Mouse (Mus musculus) CH12.LX (cell line): ENCODE results near the gene Suclg2. TPM values are rescaled to one million over a fixed set of nuclear protein-coding genes. Genes with fewer than 3 reads are reported as not detected.
A peak's percentile ranks its signal among the peaks of the same experiment; 100 is the strongest.

Experiments
- DNase-seq: peaks from one replicate; pipeline ENCODE4 v3.0.0-alpha.2; 2013; ENCODE audit errors: extremely low read depth
- H3K27ac ChIP-seq: 2 replicates; pipeline ENCODE4 v1.5.1; 2012; ENCODE audit warnings: low read depth, mild to moderate bottlenecking, control low read depth, moderate library complexity; ENCODE audit not compliant: insufficient read depth
- H3K27me3 ChIP-seq: replicated peaks from 2 replicates; pipeline ENCODE3; 2012; ENCODE audit warnings: inconsistent platforms
- H3K36me3 ChIP-seq, 2 experiments: replicated peaks in 1 of 2; 2 replicates each; pipeline versions ENCODE3 to v1.6.1; 2012; ENCODE audit warnings: inconsistent platforms in 1 of 2, low read length in 1 of 2, mild to moderate bottlenecking in 1 of 2, mixed read lengths in 1 of 2, moderate library complexity in 1 of 2; ENCODE audit not compliant: control insufficient read depth in 1 of 2, insufficient read depth in 1 of 2
- H3K4me1 ChIP-seq, 2 experiments: 2 replicates each; pipeline ENCODE4 v1.6.1; 2012; ENCODE audit warnings: inconsistent platforms in 1 of 2, moderate library complexity in 1 of 2; ENCODE audit not compliant: insufficient read depth in 2 of 2, control insufficient read depth in 1 of 2
- H3K4me2 ChIP-seq: 2 replicates; pipeline ENCODE4 v1.6.1; 2012; ENCODE audit warnings: low read depth, mild to moderate bottlenecking, control low read depth; ENCODE audit not compliant: poor library complexity, insufficient read depth, severe bottlenecking
- H3K4me3 ChIP-seq, 3 experiments: fragments of 150-350 bp in 1 of 3; sonication (generic) in 1 of 3; replicated peaks in 1 of 3; 2 replicates each; pipeline versions ENCODE3 to v1.5.1; 2011 to 2012; ENCODE audit warnings: low read depth in 2 of 3, low read length in 2 of 3, mild to moderate bottlenecking in 2 of 3, moderate library complexity in 2 of 3, control low read depth in 1 of 3, improper control_type of control experiment in 1 of 3, inconsistent platforms in 1 of 3, mixed read lengths in 1 of 3; ENCODE audit not compliant: poor library complexity in 1 of 3
- H3K79me2 ChIP-seq: replicated peaks from 2 replicates; pipeline ENCODE4 v1.6.1; 2012; ENCODE audit warnings: mild to moderate bottlenecking, moderate library complexity; ENCODE audit not compliant: control insufficient read depth, poor library complexity, insufficient read depth, severe bottlenecking; ENCODE audit errors: extremely low read depth
- H3K9ac ChIP-seq: 2 replicates; pipeline ENCODE4 v1.6.1; 2012; ENCODE audit warnings: low read depth, mild to moderate bottlenecking, control low read depth, moderate library complexity; ENCODE audit not compliant: insufficient read depth
- H3K9me3 ChIP-seq: replicated peaks from 2 replicates; pipeline ENCODE3; 2012; ENCODE audit warnings: low read length, inconsistent platforms, mixed read lengths
- CHD1 ChIP-seq: IDR thresholded peaks from 2 replicates; pipeline ENCODE4 v1.6.1; 2012; ENCODE audit warnings: low read depth, low read length, improper control_type of control experiment, inconsistent platforms
- CHD2 ChIP-seq: IDR thresholded peaks from 2 replicates; pipeline ENCODE4 v1.6.1; 2011; ENCODE audit warnings: low read length, improper control_type of control experiment
- E2F4 ChIP-seq: IDR thresholded peaks from 2 replicates; pipeline ENCODE4 v1.6.1; 2011; ENCODE audit warnings: low read depth, low read length, improper control_type of control experiment; ENCODE audit not compliant: insufficient replicate concordance
- EP300 ChIP-seq: IDR thresholded peaks from 2 replicates; pipeline ENCODE4 v1.6.1; 2011; ENCODE audit warnings: low read length, improper control_type of control experiment
- GABPA ChIP-seq: IDR thresholded peaks from 2 replicates; pipeline ENCODE4 v1.6.1; 2012; ENCODE audit warnings: low read depth, low read length, improper control_type of control experiment, inconsistent platforms; ENCODE audit not compliant: insufficient replicate concordance
- HCFC1 ChIP-seq: IDR thresholded peaks from 2 replicates; pipeline ENCODE4 v1.6.1; 2012; ENCODE audit warnings: low read depth, mild to moderate bottlenecking, inconsistent platforms, low read length, improper control_type of control experiment
- JUND ChIP-seq: conservative IDR thresholded peaks from 2 replicates; pipeline ENCODE4 v1.6.1; 2011; ENCODE audit warnings: low read depth, low read length, improper control_type of control experiment
- MAX ChIP-seq: IDR thresholded peaks from 2 replicates; pipeline ENCODE4 v1.6.1; 2011; ENCODE audit warnings: low read length, improper control_type of control experiment
- MAZ ChIP-seq: IDR thresholded peaks from 2 replicates; pipeline ENCODE4 v1.6.1; 2012; ENCODE audit warnings: low read depth, mild to moderate bottlenecking, inconsistent platforms, low read length, improper control_type of control experiment, moderate library complexity
- MXI1 ChIP-seq: IDR thresholded peaks from 2 replicates; pipeline ENCODE4 v1.6.1; 2011; ENCODE audit warnings: mild to moderate bottlenecking, low read depth, low read length, improper control_type of control experiment
- NELFE ChIP-seq: IDR thresholded peaks from 2 replicates; pipeline ENCODE4 v1.6.1; 2011; ENCODE audit warnings: low read depth, low read length, improper control_type of control experiment
- POLR2A ChIP-seq: IDR thresholded peaks from 2 replicates; pipeline ENCODE4 v1.6.1; 2011; ENCODE audit warnings: low read depth, mild to moderate bottlenecking, improper control_type of control experiment, low read length
- POLR2AphosphoS2 ChIP-seq: IDR thresholded peaks from 2 replicates; pipeline ENCODE4 v1.6.1; 2011; ENCODE audit warnings: low read depth, low read length, improper control_type of control experiment
- RAD21 ChIP-seq: IDR thresholded peaks from 2 replicates; pipeline ENCODE4 v1.6.1; 2011; ENCODE audit warnings: low read depth, mild to moderate bottlenecking, low read length, improper control_type of control experiment, moderate library complexity
- RCOR1 ChIP-seq: conservative IDR thresholded peaks from 2 replicates; pipeline ENCODE4 v1.6.1; 2012; ENCODE audit warnings: low read depth, mild to moderate bottlenecking, inconsistent platforms, low read length, improper control_type of control experiment
- SMC3 ChIP-seq: IDR thresholded peaks from 2 replicates; pipeline ENCODE4 v1.6.1; 2011; ENCODE audit warnings: low read depth, low read length, improper control_type of control experiment
- TCF12 ChIP-seq: IDR thresholded peaks from 2 replicates; pipeline ENCODE4 v1.6.1; 2014; ENCODE audit warnings: low read depth, mild to moderate bottlenecking, inconsistent platforms, low read length, improper control_type of control experiment
- UBTF ChIP-seq: IDR thresholded peaks from 2 replicates; pipeline ENCODE4 v1.6.1; 2012; ENCODE audit warnings: low read depth, mild to moderate bottlenecking, inconsistent platforms, low read length, improper control_type of control experiment, moderate library complexity
- ZMIZ1 ChIP-seq: IDR thresholded peaks from 2 replicates; pipeline ENCODE4 v1.6.1; 2012; ENCODE audit warnings: low read depth, mild to moderate bottlenecking, inconsistent platforms, low read length, improper control_type of control experiment
- dilution Hi-C: fragments of 300-500 bp; cut with MboI; formaldehyde crosslinking; loops from 2 replicates; pipeline ENCODE4 v1.14.3; 2020; ENCODE audit warnings: low sequenced_read_pairs; ENCODE audit not compliant: extremely low pct_unique_long_range_greater_than_20kb, extremely low pct_ligation_motif_present
- in situ Hi-C: fragments of 300-500 bp; cut with MboI; formaldehyde crosslinking; loops from 3 replicates; pipeline ENCODE4 v1.14.3; 2019; ENCODE audit warnings: low sequenced_read_pairs, low pct_ligation_motif_present, low pct_unique_long_range_greater_than_20kb, mixed read lengths
- polyA plus RNA-seq: library from polyadenylated mRNA; unstranded; fragments of >175 nt; gene quantifications from 2 replicates; pipeline ENCODE4 v1.2.1, GENCODE M21; 2012; ENCODE audit warnings: low read depth; ENCODE audit not compliant: insufficient read length
- total RNA-seq, 2 experiments: library from RNA; depleted of rRNA; stranded (reverse); fragments of 300-350 nt in 1 of 2; fragments of >200 nt in 1 of 2; gene quantifications; 2 replicates each; pipeline ENCODE4 v1.2.3; 2012 to 2014

Gene Suclg2
- total and polyA plus RNA-seq, 3 experiments = 46.5 to 86.2 (median 48.3) TPM

GRCm38 (mm10) chr6:95717071-95717470 lies 1.5 kb downstream of the Suclg2 start:
- TF ChIP-seq MXI1 = no peak
- TF ChIP-seq TCF12 = no peak
- TF ChIP-seq JUND = no peak
- TF ChIP-seq EP300 = no peak
- Histone ChIP-seq H3K4me3 (no peak overlapping the region), H3K9ac (no peak overlapping the region), H3K79me2 (peaks cover 14% of the 10 kb centered on the region; the same call in 1 of the 2 replicates), H3K36me3 (peaks cover 0 to 34% of the 10 kb centered on the region in 2 experiments), H3K4me2 (0 out of 2 replicates have a peak overlapping the region, but pooled peaks have one; percentile 35), H3K4me1 (peaks cover 8 to 40% of the 10 kb centered on the region in 2 experiments), H3K9me3 (peaks cover 12% of the 10 kb centered on the region), H3K27ac (no peak overlapping the region), H3K27me3 (no peaks in the 10 kb centered on the region)
- in situ Hi-C loops (no loop called here), dilution Hi-C loops (no loop called here)
- DNase-seq = no peak

- TF ChIP-seq POLR2AphosphoS2 = no peak
- no peak for TF ChIP-seq RCOR1
- TF ChIP-seq SMC3 = no peak
- no peak for TF ChIP-seq HCFC1
- TF ChIP-seq NELFE = no peak
- no peak for TF ChIP-seq E2F4
- no peak for TF ChIP-seq POLR2A
- TF ChIP-seq MAX = no peak
- no peak for TF ChIP-seq MAZ
- TF ChIP-seq CHD1 = no peak
- no peak for TF ChIP-seq UBTF
- no peak for TF ChIP-seq GABPA
- no peak for TF ChIP-seq CHD2
- TF ChIP-seq ZMIZ1 = no peak
- no peak for TF ChIP-seq RAD21
- H3K27ac ChIP-seq = no peak overlapping the region
- no peak for DNase-seq
- no peak overlapping the region for H3K4me3 ChIP-seq
- peaks cover 14% of the 10 kb centered on the region for H3K79me2 ChIP-seq
- H3K27me3 ChIP-seq = no peaks in the 10 kb centered on the region
- in situ Hi-C loops (no loop called here), dilution Hi-C loops (no loop called here)
- peaks cover 8 to 40% of the 10 kb centered on the region in 2 experiments for H3K4me1 ChIP-seq
- H3K4me2 ChIP-seq = no peak overlapping the region
- H3K9ac ChIP-seq = no peak overlapping the region
- peaks cover 0 to 40% of the 10 kb centered on the region in 2 experiments for H3K36me3 ChIP-seq
- H3K9me3 ChIP-seq = peaks cover 11% of the 10 kb centered on the region
These were observed 2.1 kb downstream of the Suclg2 start for GRCm38 (mm10) chr6:95716476-95716875.
